Mouse (Mus musculus) brain, embryonic 14.5 days (tissue): ENCODE measurements at regions not wholly inside any gene's neighbourhood (a gene's known extent, or its start where the extent isn't known, plus 50 kb on each side); places are given as distances from the start of the nearest gene placed in this dataset.

ENCODE experiments used
- DNase-seq: peaks from one replicate; pipeline ENCODE4 v3.0.0-alpha.2; 2011; ENCODE audit warnings: low read depth
- CTCF ChIP-seq: fragments of 200-500 bp; IDR thresholded peaks from 2 replicates; pipeline ENCODE4 v1.5.1; 2012; ENCODE audit warnings: inconsistent platforms, mild to moderate bottlenecking, moderate library complexity, borderline replicate concordance; ENCODE audit not compliant: insufficient read depth, insufficient read length; ENCODE audit errors: extremely low read depth
- POLR2A ChIP-seq: fragments of 200-500 bp; IDR thresholded peaks from 2 replicates; pipeline ENCODE4 v1.6.1; 2012; ENCODE audit warnings: mild to moderate bottlenecking, inconsistent platforms, borderline replicate concordance; ENCODE audit not compliant: poor library complexity, insufficient read depth, insufficient read length, severe bottlenecking; ENCODE audit errors: extremely low read depth

GRCm38 (mm10) chr4:140358103-140358502 is 111.5 kb upstream of the Igsf21 start:
- DNase-seq = peak; percentile 76

GRCm38 (mm10) chr4:140355144-140355550 is 108.6 kb upstream of the Igsf21 start:
- DNase-seq = peak; percentile 87
- TF ChIP-seq CTCF = no peak
- no peak for TF ChIP-seq POLR2A

More at GRCm38 (mm10) chr4:140358103-140358502, 111.5 kb upstream of the Igsf21 start:
- TF ChIP-seq POLR2A (no peak), CTCF (no peak)

- TF ChIP-seq POLR2A (no peak), CTCF (no peak)
- no peak for DNase-seq
These were observed 102.2 kb upstream of the Igsf21 start for GRCm38 (mm10) chr4:140348802-140349201.

- no peak for TF ChIP-seq POLR2A
- TF ChIP-seq CTCF = no peak
- peak; percentile 88 for DNase-seq
These were observed 83.6 kb upstream of the Igsf21 start for GRCm38 (mm10) chr4:140330138-140330537.

DNA sequence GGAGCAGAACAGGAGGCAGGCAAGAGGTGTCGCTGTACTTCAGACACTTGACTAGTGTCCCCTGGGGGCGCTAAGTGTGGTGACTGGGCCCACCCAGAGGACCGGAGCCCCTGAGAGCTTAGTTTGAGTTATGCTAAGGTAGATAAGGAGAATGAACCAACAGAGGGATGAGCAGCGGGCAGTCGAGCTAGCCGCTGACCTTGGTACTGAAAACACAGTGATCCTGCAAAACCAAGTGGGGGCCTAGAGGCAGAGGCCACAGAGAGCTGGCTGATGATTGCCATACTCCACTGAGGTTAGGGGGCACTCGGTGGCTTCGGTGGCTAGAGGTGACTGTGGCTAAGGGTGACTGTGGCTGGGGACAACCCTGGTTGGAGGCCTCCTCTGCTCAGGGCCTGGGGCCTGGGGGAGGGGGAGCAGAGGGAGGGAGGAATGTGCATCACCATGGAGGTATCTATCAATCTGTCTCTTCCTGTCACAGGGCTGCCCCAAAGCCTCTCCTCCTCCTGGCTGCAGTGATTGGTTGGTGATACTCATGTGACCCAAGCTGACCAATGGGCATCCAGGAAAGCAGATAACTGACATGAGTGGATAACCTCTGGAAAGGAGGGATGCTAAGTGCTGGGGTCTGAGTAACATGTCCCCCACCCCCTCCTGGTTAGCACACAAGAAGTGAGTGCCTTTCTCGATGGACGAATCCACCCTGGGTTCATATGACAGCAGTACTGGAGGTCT is 80.3 kb upstream of the Igsf21 start:
- TF ChIP-seq CTCF (no peak), POLR2A (no peak)
- DNase-seq = no peak

GRCm38 (mm10) chr4:140325677-140326052 is 79.1 kb upstream of the Igsf21 start:
- TF ChIP-seq POLR2A (no peak), CTCF (no peak)
- DNase-seq = no peak

- DNase-seq = no peak
These were observed 78.5 kb upstream of the Igsf21 start for GRCm38 (mm10) chr4:140324971-140325676.

DNA sequence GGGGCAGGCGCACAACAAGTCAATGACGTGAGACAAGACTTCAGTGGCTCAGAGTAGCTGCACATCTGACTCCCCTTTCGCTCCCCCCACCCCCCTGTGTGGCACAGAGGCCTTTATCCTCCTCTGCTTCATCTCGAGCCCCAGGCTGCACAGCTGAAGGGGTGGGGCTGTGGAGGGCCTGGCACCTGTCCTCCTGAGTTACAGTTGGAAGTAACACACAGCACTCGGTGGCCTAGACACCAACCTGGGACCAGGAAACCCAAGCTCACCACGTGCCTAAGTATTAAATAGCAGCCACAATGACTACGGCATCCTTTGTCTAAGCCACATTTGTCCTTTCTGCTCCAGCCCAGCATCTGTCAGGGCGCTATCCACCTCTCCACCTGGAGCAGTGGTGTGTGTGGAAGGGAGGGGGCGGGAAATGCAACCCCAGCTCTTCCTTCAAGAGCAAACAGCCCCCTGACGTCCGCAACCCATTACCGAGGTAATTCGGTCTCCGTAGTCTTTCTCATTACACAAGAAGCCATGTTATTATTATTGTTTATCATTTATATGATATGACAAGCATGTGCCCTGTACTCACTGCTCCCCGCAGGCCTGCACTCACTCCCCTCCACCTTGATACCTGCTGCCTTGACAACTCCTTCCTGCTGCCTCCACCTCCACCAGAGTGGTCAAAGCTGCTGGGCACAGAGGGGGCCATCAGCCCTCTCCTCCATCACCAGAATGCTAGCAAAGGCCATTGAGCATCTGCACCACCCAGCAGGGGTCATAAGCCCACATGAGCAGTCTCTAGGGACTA is 73.7 kb upstream of the Igsf21 start:
- no peak for DNase-seq

More at GRCm38 (mm10) chr4:140324971-140325676, 78.5 kb upstream of the Igsf21 start:
- TF ChIP-seq POLR2A = no peak
- no peak for TF ChIP-seq CTCF

GRCm38 (mm10) chr4:140312635-140313034 is 66.1 kb upstream of the Igsf21 start:
- peak; percentile 88 for DNase-seq
- TF ChIP-seq CTCF (no peak), POLR2A (no peak)

More for the DNA sequence above, 73.7 kb upstream of the Igsf21 start:
- TF ChIP-seq CTCF (no peak), POLR2A (no peak)

DNA sequence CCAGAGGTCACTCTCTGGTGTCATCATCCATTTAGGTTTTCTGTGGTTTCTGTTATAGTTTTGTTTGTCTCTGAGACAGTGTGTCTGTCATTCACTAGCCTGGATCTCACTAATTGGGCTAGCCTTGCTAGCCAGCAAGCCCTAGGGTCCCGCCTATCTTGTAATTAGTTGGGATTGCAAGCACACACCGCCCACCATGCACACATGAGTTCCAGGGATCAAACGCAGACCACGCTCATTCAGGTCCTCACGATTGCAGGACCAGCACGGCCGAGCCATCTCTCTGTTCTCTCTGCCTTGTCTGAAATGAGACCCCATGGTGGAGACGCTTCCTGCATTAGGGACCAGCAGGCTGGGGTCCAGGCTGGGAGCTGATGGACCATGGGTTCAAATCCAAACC is 60.9 kb upstream of the Igsf21 start:
- peak; percentile 76 for DNase-seq
- TF ChIP-seq CTCF (no peak), POLR2A (no peak)

- TF ChIP-seq POLR2A (no peak), CTCF (peak; percentile 16; the same call in 1 of the 2 replicates)
- no peak for DNase-seq
These were observed 58.4 kb upstream of the Igsf21 start for GRCm38 (mm10) chr4:140304960-140305359.

GRCm38 (mm10) chr4:140301661-140302060 is 55.1 kb upstream of the Igsf21 start:
- DNase-seq = peak; percentile 46
- TF ChIP-seq POLR2A (no peak), CTCF (no peak)
